Mouse (Mus musculus): ENCODE data around the gene Lamp2. TPM values are rescaled to one million over a fixed set of nuclear protein-coding genes. Genes with fewer than 3 reads are reported as not detected.

Lamp2 gene
- total and polyA plus RNA-seq, 2 experiments from 2014 or later: 113 to 135 TPM

- H3K27me3 ChIP-seq (ENCODE audit: control insufficient read depth, insufficient read depth, low read length): no peaks in the 10 kb centered on the region
- H3K4me1 ChIP-seq (ENCODE audit: control insufficient read depth, insufficient read depth): no peaks in the 10 kb centered on the region
- no peaks in the 10 kb centered on the region for H3K9me3 ChIP-seq (replicated peaks; ENCODE audit: control insufficient read depth, low read length)
- no peak overlapping the region for H3K9ac ChIP-seq (replicated peaks; ENCODE audit: low read depth, low read length)
- H3K36me3 ChIP-seq (replicated peaks; ENCODE audit: control insufficient read depth, insufficient read depth, low read length): peaks cover 43% of the 10 kb centered on the region
- 76% methylated on average over 3 of the region's 3 CpGs for WGBS
- no peak overlapping the region for H3K4me3 ChIP-seq (ENCODE audit: low read depth, low read length)
- H3K4me2 ChIP-seq (ENCODE audit: low read depth, low read length): no peak overlapping the region
- ATAC-seq (ENCODE audit: insufficient read depth, low read depth) (no peak), DNase-seq (ENCODE audit: low spot score) (no peak)
- H3K27ac ChIP-seq (ENCODE audit: low read depth): no peak overlapping the region
- no peak for TF ChIP-seq EP300 (IDR thresholded peaks at IDR 0.05; ENCODE audit: low read depth)
- TF ChIP-seq CTCF (IDR thresholded peaks at IDR 0.05; ENCODE audit: low read depth): no peak
Observed at GRCm38 (mm10) chrX:38428818-38429440, 27.3 kb downstream of the Lamp2 start.

- Histone ChIP-seq H3K9me3 (replicated peaks; ENCODE audit: control insufficient read depth, low read length) (no peaks in the 10 kb centered on the region), H3K27me3 (ENCODE audit: control insufficient read depth, insufficient read depth, low read length) (no peaks in the 10 kb centered on the region), H3K36me3 (replicated peaks; ENCODE audit: control insufficient read depth, insufficient read depth, low read length) (peaks cover 46% of the 10 kb centered on the region), H3K4me3 (ENCODE audit: low read depth, low read length) (no peak overlapping the region), H3K4me1 (ENCODE audit: control insufficient read depth, insufficient read depth) (no peaks in the 10 kb centered on the region), H3K9ac (replicated peaks; ENCODE audit: low read depth, low read length) (no peak overlapping the region), H3K4me2 (ENCODE audit: low read depth, low read length) (no peak overlapping the region), H3K27ac (ENCODE audit: low read depth) (no peak overlapping the region)
- no peak for ATAC-seq (ENCODE audit: insufficient read depth, low read depth)
- WGBS: 43% methylated on average over 1 of the region's 1 CpGs
- DNase-seq (ENCODE audit: low spot score): no peak
- no peak for TF ChIP-seq CTCF (IDR thresholded peaks at IDR 0.05; ENCODE audit: low read depth)
- no peak for TF ChIP-seq EP300 (IDR thresholded peaks at IDR 0.05; ENCODE audit: low read depth)
Observed at GRCm38 (mm10) chrX:38426043-38426442, 30.2 kb downstream of the Lamp2 start.

- DNase-seq (ENCODE audit: low spot score) (no peak), ATAC-seq (ENCODE audit: insufficient read depth, low read depth) (no peak)
- TF ChIP-seq CTCF (IDR thresholded peaks at IDR 0.05; ENCODE audit: low read depth): no peak
- no peak for TF ChIP-seq EP300 (IDR thresholded peaks at IDR 0.05; ENCODE audit: low read depth)
- Histone ChIP-seq H3K27ac (ENCODE audit: low read depth) (no peak overlapping the region), H3K4me3 (ENCODE audit: low read depth, low read length) (no peak overlapping the region), H3K9ac (replicated peaks; ENCODE audit: low read depth, low read length) (no peak overlapping the region), H3K36me3 (replicated peaks; ENCODE audit: control insufficient read depth, insufficient read depth, low read length) (peaks cover 29% of the 10 kb centered on the region), H3K27me3 (ENCODE audit: control insufficient read depth, insufficient read depth, low read length) (no peaks in the 10 kb centered on the region), H3K9me3 (replicated peaks; ENCODE audit: control insufficient read depth, low read length) (no peaks in the 10 kb centered on the region), H3K4me1 (ENCODE audit: control insufficient read depth, insufficient read depth) (no peaks in the 10 kb centered on the region), H3K4me2 (ENCODE audit: low read depth, low read length) (no peak overlapping the region)
- WGBS: 53% methylated on average over 3 of the region's 3 CpGs
Observed at GRCm38 (mm10) chrX:38423096-38423495, 33.2 kb downstream of the Lamp2 start.

GRCm38 (mm10) chrX:38422396-38422795 lies 33.9 kb downstream of the Lamp2 start:
- H3K27ac ChIP-seq (ENCODE audit: low read depth): peak overlapping the region; percentile 25
- peaks cover 28% of the 10 kb centered on the region; the same call in 1 of the 2 replicates for H3K36me3 ChIP-seq (replicated peaks; ENCODE audit: control insufficient read depth, insufficient read depth, low read length)
- WGBS: 46% methylated on average over 3 of the region's 3 CpGs
- DNase-seq (ENCODE audit: low spot score) (no peak), ATAC-seq (ENCODE audit: insufficient read depth, low read depth) (no peak)
- H3K4me3 ChIP-seq (ENCODE audit: low read depth, low read length): no peak overlapping the region
- H3K9ac ChIP-seq (replicated peaks; ENCODE audit: low read depth, low read length): no peak overlapping the region
- H3K4me1 ChIP-seq (ENCODE audit: control insufficient read depth, insufficient read depth): no peaks in the 10 kb centered on the region
- no peaks in the 10 kb centered on the region for H3K9me3 ChIP-seq (replicated peaks; ENCODE audit: control insufficient read depth, low read length)
- H3K27me3 ChIP-seq (ENCODE audit: control insufficient read depth, insufficient read depth, low read length): no peaks in the 10 kb centered on the region
- no peak for TF ChIP-seq CTCF (IDR thresholded peaks at IDR 0.05; ENCODE audit: low read depth)
- no peak for TF ChIP-seq EP300 (IDR thresholded peaks at IDR 0.05; ENCODE audit: low read depth)
- no peak overlapping the region for H3K4me2 ChIP-seq (ENCODE audit: low read depth, low read length)

- Histone ChIP-seq H3K9me3 (replicated peaks; ENCODE audit: control insufficient read depth, low read length) (no peaks in the 10 kb centered on the region), H3K27ac (ENCODE audit: low read depth) (no peak overlapping the region), H3K9ac (replicated peaks; ENCODE audit: low read depth, low read length) (no peak overlapping the region), H3K4me1 (ENCODE audit: control insufficient read depth, insufficient read depth) (no peaks in the 10 kb centered on the region), H3K27me3 (ENCODE audit: control insufficient read depth, insufficient read depth, low read length) (no peaks in the 10 kb centered on the region), H3K36me3 (replicated peaks; ENCODE audit: control insufficient read depth, insufficient read depth, low read length) (no peaks in the 10 kb centered on the region), H3K4me3 (ENCODE audit: low read depth, low read length) (no peak overlapping the region), H3K4me2 (ENCODE audit: low read depth, low read length) (no peak overlapping the region)
- DNase-seq (ENCODE audit: low spot score): no peak
- ATAC-seq (ENCODE audit: insufficient read depth, low read depth): no peak
- 74% methylated on average over 3 of the region's 3 CpGs for WGBS
- TF ChIP-seq EP300 (IDR thresholded peaks at IDR 0.05; ENCODE audit: low read depth) (no peak), CTCF (IDR thresholded peaks at IDR 0.05; ENCODE audit: low read depth) (no peak)
Observed at GRCm38 (mm10) chrX:38403879-38404278, 52.4 kb downstream of the Lamp2 start.

GRCm38 (mm10) chrX:38402981-38403380 lies 53.3 kb downstream of the Lamp2 start:
- Histone ChIP-seq H3K4me1 (ENCODE audit: control insufficient read depth, insufficient read depth) (no peaks in the 10 kb centered on the region), H3K4me2 (ENCODE audit: low read depth, low read length) (no peak overlapping the region), H3K27me3 (ENCODE audit: control insufficient read depth, insufficient read depth, low read length) (no peaks in the 10 kb centered on the region), H3K4me3 (ENCODE audit: low read depth, low read length) (no peak overlapping the region), H3K9ac (replicated peaks; ENCODE audit: low read depth, low read length) (no peak overlapping the region), H3K27ac (ENCODE audit: low read depth) (no peak overlapping the region), H3K9me3 (replicated peaks; ENCODE audit: control insufficient read depth, low read length) (no peaks in the 10 kb centered on the region), H3K36me3 (replicated peaks; ENCODE audit: control insufficient read depth, insufficient read depth, low read length) (no peaks in the 10 kb centered on the region)
- ATAC-seq (ENCODE audit: insufficient read depth, low read depth): no peak
- WGBS: 81% methylated on average over 5 of the region's 5 CpGs
- no peak for TF ChIP-seq EP300 (IDR thresholded peaks at IDR 0.05; ENCODE audit: low read depth)
- TF ChIP-seq CTCF (IDR thresholded peaks at IDR 0.05; ENCODE audit: low read depth): no peak
- no peak for DNase-seq (ENCODE audit: low spot score)

Data from heart, postnatal 0 days (tissue).